Mouse (Mus musculus) layer of hippocampus, adult 9-11 months (tissue): ENCODE data around the gene Nup210l.

Experiments used
- DNase-seq: peaks from one replicate; pipeline ENCODE4 v3.0.0; 2022

Gene Nup210l

DNA sequence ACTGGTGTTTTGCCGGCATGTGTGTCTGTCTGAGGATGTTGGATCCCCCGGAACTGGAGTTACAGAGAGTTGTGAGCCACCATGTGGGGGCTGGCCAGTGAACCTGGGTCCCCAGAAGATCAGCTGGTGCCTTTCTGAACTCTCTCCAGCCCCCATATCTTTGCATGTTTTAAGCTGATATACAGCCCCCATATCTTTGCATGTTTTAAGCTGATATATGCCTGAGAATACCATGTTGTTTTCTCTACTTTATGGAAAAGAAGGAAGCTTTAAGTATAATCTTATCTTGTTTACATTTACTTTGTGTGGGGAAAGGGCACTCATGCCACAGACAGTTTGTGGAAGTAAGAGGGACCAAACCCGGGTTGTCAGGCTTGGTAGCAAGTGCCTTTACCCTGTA lies 75.6 kb downstream of the Nup210l start:
- DNase-seq, result no peak

DNA sequence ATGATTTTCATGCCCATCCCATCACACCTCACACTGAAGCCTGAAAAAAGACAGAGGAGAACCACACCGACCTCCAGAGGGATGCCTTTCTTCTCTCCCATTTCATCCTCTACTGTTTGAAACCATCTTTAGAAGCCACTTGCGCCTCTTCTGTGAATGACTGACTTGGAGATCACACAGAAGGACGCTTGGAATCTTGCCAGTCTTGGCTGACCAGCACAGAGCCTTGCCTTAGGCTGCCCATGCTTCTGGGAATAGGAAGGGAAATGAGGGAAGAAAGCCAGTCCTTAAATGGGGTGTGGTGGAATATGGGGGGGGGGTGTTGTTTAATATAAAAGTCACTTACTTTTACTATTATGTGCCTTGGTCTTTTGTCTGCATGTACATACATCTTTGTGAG lies 79.6 kb downstream of the Nup210l start:
- no peak for DNase-seq

DNA sequence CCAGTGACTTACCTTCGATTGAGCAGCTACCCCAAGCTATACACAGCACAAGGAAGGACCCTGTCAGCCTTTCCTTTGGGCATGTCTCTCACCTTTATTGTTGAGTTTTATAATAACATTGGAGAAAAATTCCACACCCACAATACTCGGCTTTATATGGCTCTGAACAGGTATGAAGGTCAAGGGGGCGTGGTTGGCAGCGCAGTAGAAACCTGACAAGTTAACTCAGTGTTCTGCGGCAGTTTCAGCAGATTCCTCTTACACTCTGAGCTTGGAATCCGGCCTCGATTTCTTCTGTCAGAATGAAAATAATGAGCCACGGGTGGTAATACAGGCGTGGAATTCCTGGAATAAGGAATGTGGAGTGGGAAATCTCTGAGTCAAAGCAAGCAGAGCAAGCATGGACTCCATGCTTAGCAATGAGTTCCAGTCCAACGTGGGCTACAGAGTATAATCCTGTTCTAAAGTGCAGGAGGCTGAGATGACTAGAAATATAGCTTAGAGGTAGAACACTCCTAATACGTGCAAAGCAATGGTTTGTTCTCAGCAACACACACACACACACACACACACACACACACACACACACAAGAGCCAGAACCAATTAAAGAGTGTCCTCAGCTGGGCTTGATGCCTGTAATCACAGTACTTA lies 87.1 kb downstream of the Nup210l start:
- no peak for DNase-seq

DNA sequence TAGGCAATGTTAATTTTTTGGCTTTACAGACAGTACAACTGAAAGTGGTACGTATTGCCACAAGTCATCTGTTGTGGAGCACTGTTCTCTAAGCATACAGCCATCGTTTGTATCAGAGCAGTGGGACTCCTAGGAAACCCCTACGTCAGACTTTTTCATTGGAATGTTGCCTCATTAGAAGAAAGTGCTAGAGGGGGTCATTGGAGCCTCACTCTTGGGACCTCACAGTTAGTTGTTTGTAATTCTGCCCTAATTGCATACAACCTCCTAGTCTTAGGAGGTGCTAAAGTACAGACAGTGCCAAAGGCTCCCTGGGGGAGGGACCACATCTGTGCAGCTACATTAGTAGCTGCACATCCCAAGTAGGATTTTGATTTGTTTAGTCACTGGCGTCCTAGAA lies 90.8 kb downstream of the Nup210l start:
- DNase-seq, result no peak

DNA sequence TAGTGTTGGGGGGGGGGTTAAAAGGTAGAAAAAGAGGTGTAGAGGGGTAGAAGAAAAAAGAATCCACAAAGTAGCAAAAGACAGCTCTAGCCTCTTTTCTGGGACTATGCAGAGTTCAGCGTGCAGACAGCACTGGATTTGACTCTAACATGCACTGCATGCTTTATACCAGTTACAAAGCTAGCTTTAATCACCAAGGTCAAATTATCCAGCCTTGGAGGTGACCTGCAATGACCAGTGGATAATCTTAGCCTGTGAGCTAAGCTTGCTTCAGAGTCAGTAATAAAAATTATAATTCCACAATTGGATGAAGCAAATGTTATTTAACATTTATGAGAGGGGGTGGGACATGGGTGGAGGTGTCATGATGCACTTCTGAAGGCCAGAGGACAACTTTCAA lies 91.7 kb downstream of the Nup210l start:
- DNase-seq, result no peak

DNA sequence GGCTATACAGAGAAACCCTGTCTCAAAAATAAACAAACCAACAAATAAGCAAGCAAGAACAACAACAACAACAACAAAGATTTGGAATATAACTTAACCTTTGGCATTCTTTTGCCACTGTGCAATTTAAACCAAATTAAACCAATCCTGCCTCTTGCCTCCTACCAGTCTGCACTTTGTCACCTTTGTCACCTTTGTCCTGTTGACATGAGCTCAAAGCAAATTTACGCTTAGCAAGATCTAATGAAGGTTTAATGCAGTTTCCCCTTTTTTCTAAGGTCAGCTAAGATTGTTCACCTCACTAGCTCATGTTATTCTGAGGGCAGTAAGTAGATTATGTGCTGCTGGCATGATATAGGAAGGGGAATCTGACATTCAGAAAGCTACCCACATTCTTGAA lies 93.6 kb downstream of the Nup210l start:
- DNase-seq, result no peak

DNA sequence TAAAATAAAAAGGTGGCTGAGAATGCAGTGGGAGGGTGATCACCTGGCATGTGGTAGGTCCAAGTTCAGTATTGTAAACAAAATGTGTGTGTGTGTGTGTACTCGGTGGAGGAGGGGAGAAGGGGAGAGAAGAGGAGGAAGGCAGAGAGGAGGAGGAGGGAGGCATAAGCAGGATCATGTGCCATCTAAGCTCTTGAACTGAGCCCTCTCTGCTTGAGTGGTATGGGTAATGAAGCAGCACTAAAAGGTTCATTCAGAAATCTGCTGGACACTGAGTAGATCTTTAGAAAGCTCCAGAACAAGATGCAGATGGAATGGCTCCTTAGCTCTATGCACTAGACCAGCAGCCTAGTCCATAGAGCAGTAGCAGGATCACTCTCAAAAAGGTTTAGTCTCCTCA lies 99.0 kb downstream of the Nup210l start:
- no peak for DNase-seq

DNA sequence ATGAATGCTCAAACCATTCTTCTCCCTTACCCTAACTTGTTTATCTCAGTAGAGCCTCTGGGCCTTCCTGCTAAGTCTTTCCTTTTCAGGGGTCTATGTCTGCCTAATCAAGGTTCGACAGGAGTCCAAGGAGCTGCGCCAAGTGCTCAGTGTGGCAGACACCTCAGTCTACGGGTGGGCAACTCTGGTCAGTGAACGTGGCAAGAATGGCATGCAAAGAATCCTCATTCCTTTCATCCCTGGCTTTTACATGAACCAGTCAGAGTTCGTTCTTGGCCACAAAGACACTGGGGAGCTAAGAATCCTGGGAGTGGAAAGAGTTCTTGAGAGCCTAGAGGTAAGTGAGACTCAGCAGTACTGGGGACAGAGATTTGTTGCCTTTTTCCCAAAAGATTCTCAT lies 99.7 kb downstream of the Nup210l start:
- DNase-seq, result no peak

DNA sequence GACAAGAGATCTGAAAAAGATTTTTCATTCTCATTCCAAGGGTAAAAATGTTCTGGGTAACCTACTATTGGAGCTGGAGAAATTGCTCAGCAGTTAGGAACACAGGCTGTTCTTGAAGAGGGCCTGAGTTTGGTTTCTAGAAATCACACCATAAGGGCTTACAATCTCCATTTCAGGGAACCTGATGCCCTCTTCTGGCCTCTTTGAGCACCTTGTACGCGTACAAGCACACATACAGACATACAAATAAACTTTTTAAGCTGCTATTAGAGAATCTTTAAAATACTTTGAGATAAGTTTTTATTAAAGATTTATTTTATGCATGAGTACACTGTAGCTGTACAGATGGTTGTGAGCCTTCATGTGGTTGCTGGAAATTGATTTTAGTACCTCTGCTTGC lies 100.7 kb downstream of the Nup210l start:
- DNase-seq, result no peak

DNA sequence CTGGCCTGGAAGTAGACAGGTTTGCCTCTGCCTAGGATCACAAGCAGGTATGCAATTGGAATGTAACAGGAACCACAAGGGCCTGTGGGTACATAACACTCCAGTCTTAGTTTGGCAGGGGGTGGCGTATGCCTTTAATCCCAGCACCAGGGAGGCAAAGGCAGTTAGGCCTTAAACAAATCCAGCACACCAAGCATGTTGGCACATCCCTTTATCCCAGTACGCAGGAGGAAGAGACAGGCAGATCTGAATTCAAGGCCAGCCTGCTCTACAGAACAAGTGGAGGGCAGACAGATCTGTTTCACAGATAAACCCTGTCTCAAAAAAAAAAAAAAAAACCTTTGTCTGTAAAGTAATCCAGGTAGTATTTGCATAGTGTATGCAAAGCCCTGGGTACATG lies 104.7 kb downstream of the Nup210l start:
- no peak for DNase-seq

DNA sequence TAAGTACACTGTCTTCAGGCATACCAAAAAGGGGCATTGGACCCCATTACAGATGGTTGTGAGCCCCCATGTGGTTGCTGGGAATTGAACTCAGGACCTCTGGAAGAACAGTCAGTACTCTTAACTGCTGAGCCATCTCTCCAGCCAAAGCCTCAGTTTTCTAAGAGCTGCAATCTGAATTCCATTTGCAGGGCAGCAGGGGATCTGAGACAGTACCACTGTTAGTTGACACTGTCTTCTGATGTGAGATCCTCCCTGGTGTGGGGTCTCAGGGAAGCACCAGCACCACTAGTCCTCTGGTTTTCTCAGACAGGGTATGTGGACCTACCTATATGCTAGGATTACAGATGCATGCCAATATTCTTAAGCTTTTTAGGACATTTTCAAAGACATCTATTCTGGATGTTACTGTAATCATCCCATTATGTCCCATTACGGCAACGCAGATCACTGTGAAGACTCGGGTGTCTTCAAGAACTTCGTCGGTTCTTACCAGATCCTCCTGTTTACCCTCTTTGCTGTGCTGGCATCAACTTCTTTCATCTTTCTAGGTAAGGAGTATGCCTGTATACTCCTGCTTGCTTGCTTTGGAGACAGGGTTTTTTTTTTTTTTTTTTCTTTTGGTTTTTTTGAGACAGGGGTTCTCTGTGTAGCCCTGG lies 106.1 kb downstream of the Nup210l start:
- no peak for DNase-seq

DNA sequence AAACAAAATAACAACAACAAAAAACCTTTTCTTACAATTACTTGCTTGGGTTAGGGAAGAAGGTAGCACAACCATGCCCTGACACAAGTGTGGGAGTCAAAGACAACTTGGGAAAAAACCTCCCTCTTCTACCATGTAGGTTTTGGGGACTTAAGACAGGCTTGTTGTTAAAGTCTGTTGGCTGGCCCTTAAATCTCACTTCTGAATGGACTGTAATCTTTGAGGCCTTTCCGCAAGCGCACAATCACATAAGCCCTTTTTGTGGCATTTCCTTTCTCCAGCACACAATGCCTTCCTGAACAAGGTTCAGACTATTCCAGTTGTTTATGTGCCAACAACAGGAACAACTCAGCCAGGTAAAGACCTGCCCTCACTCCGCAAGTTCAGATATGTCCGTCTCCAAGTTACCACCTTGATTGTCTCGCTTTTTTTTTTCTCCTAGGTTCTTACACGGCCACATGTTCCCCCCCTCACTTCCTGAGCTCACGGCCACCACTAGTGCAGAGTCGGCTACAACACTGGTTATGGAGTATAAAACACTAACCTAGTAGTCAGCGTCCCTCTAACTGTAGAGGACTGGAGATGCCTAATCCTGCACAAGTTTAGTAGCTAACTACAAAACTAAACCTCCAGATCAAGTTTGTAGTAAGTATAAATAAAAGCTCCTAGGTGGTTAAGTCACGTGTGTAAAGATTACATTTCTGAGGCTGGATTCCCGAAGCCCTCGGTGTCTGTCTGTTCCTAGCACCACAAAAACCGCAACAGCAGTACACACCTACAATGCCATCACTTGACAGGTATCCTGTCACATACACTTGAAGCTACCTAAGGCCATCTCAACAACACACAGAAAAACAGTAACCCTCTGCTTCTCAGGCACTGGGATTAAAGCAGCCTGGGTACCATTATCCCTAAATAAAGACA lies 107.8 kb downstream of the Nup210l start:
- DNase-seq, result no peak

DNA sequence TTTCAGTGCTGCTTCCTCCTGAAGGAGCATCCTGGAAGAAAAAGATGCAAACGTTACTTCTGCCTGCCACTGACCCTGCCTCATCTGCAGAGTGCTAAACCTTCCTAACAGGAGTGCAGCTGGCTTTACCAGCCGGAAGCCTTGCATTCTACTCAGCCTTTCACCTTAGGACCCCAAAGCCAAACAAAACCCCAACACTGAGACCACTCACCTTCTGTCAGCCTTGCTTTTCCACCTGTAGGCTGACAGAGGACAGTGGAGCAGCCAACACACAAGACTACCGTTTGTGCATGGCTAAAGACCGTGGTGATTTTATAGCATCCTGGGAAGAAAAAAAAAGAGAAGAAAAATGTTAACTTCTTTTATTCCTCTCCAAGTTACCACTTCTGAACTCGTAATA lies 108.8 kb downstream of the Nup210l start:
- DNase-seq, result no peak

DNA sequence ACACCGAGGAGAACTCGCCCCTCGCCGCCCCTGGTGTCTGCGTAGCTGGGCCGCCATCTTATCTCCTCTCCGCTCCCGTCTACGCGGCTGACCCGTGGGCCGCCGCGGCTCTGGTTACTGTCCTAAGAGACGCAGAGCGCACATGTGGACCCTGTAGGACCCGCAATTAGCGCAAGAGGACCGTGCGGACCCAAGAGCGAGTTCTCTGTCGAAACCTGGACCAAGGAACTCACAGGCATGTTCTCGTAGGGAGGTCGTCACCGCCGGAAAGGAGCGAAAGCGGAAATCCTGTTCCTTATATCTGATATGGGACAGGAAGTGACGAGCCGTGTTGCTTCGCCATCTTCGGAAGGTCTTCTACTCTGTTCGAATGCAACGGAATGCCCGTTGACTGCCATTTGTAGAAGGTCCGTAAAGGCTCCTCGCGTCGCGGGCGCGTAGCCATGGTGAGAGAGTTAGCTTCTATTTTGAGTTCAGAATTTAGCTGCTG lies 109.5 kb downstream of the Nup210l start, which contains the start of the genes Rps27 and Rab13:
Rps27 (minus strand) TSS at position 275 of the 490 bp plus-strand sequence.
Rab13 (plus strand) TSS at position 319 of the 490 bp plus-strand sequence.
- DNase-seq, result peak; percentile 96

DNA sequence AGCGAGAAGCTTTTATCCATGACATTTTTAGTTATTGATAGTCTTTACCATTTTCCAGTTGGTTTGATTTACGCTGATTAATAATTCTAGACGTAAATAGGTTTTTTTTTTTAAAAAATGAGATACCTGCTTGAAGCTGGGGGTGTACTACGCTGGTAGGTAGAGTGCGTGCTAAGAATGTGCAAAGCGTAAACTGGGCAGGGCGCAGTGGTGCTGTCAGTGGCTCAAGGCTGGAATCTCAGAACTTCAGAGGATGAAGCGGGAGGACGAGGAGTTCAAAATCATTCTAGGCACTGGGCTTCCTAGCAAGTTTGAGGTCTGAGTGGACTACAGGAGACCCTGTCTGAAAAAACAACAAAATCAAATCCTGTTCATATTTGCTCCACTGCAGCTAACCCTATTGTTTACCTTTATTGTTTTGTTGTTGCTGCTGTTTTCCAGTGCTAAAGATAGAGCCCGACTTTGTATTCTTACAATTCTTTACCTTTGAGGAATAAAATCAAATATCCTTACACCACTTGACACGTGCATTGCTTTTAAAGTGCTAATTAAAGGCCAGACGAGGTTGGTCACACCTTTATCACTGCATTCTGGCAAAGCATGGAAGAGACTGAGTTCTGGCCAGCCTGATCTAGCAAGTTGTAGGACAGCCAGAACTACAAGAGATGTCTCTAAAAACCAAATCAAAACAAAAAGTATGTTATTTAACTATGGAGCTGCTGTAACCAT lies 110.2 kb downstream of the Nup210l start:
- no peak for DNase-seq

DNA sequence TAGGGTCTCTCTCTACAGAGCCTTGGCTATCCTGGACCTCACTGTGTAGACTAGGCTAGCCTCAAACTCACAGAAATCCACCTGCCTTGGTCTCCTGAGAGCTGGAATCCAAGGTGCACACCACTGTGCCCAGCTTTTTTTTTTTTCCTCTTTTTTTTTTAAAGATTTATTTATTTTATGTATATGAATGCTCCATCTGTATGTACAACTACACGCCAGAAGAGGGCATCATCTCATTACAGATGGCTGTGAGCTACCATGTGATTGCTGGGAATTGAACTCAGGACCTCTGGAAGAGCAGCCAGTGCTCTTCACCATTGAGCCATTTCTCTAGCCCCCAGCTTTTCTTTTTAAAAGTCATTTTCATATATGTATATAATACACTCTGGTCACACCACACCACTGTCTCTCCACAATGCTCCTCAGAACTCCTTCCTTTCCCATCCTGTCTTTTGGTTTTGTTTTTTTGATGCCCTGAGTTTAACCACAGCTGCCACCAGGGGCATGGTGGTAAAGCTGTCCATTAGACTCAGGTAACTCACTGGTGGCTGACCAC lies 112.0 kb downstream of the Nup210l start:
- DNase-seq, result no peak

DNA sequence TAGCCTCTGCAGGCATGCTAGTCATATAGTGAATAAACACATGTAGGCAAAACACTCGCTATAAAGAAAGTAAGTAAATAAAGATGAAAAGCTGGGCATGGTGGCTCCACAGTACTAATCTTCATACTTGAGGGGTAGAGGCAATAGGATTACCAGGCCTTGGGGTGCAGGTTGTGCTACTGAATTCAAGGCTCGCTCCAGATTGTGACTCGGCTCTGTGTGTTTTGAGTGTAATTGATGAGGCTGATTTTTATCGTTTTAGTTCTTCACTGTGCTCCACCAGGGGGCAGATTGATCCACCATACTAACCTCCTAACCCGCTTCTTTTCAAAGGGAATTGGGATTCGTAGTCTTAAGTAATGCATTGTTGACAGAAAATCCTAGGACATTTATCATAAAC lies 116.2 kb downstream of the Nup210l start:
- peak; percentile 43 for DNase-seq

DNA sequence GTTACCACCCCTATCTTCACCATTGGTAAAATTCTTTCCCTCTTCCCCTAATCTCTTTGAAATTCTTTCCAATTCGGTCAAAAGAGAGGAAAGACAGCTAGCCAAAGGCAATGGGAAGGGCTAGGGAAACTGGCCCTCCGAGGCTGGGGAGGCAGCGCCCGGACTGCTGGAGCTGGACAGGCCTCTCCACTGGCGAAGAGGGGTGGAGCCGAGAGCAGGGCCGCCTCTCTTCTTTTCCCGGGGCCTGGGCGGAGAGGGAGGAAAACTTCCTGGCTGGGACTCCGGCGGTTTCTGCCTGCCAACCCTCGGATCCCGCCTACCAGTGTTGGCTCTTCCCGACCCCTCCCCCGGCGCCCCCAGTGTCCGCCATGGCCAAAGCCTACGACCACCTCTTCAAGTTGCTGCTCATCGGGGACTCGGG lies 116.6 kb downstream of the Nup210l start:
- DNase-seq, result no peak

DNA sequence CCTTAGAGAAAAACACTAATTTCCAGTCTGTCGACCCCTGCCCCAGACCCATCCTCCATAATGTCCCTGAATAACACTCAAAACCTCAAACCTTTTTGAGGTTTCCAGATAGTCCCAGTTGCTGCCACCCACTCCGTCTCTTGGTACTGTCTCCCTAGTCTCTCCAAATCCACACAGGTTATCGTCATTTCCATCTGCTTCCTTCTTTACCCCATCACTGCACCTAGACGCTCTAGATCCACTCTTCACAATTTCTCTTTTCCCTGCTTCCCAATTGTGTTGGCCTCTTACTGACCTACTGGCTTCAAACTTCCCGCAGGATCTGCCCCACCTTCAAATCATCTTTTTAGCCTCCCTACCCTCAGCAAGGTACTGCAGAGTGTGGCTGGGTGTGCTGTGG lies 117.2 kb downstream of the Nup210l start:
- DNase-seq, result no peak

DNA sequence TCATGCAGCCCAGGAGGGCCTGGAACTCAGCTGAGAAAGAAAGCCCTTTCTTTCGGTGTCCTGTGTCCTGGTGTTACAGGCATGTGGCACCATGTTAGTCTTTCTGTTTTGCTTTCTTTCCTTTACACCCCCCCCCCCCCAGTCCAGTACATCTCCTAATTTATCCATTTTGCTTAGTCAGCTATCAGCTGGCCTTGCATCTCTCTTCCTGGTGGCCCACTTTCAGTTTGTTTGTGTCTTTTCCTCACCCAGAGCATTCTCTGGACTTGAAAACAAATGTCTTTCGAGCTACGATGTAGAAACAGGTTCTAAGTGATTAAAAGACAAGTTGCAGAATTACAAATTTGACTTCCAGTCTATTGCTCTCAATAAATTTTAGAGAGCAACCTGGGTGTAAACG lies 118.5 kb downstream of the Nup210l start:
- no peak for DNase-seq

DNA sequence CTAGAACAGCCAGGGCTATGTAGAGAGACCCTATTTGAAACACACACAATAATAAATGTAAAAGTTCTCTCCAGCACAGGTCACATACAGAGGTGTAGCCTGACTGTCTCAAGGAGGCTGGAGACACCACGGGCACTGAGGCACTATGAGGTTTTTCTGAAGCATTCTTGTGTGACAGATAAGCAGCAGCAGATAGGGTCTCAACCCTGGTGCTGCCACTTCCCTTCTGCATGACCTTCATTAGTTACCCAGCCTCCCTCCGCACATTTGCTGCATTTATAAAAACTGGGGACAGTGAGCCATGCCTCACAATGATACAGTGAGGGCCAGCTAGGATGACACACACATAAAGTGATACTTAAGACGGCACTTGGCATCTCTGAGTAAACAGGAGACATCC lies 119.0 kb downstream of the Nup210l start:
- DNase-seq, result no peak

DNA sequence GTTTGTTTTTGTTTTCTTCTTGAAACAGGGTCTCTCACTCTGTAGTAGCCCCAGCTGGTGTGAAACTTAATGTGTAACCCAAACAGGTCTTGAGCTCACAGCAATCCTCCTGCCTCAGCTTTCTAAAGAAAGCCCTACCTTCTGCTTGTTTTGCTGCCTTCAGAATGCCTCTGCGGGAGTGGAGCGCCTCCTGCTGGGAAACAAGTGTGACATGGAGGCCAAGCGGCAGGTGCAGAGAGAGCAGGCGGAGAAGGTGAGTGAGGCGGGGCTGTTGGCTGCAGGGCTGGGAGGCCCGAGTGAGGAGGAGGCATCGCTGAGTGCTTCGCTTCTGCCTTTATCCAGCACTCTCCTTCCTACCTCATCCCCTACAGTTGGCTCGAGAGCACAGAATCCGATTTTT lies 120.4 kb downstream of the Nup210l start:
- no peak for DNase-seq

DNA sequence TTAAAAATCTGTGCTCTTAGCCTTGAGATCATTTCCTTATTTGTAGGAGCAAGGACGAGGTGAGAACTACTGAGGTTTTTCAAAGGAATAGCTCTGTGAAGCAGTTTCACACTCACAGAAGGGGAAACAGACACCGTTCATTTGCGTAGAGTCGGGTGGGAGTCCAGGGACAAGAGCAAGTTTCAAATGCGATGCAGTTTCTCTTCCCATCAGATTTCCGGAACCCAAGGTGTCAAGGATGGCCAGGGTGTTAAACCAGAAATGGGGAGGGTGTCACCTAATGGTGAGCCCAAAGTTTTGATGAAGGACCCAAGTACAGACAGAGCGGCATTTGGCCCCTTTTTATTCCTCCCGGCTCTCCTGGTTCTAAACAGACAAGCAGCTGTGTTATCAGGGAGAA lies 127.1 kb downstream of the Nup210l start:
- DNase-seq, result no peak
